Mouse (Mus musculus): ENCODE measurements around the gene Tanc2. TPM values are rescaled to one million over a fixed set of nuclear protein-coding genes. Genes with fewer than 3 reads are reported as not detected.
A peak's percentile ranks its signal among the peaks of the same experiment; 100 is the strongest.

The Tanc2 gene
- polyA plus RNA-seq, 2 experiments: 11.2 to 13.0 TPM

GRCm38 (mm10) chr11:105952111-105952510 lies 362.3 kb downstream of the Tanc2 start:
- no peak overlapping the region for H3K4me2 ChIP-seq (replicated peaks; ENCODE audit: low read depth, low read length, severe bottlenecking)
- H3K9ac ChIP-seq (ENCODE audit: low read depth, low read length, severe bottlenecking): no peak overlapping the region
- H3K4me1 ChIP-seq (ENCODE audit: control insufficient read depth, insufficient read depth, low read length): peaks cover 3% of the 10 kb centered on the region; the same call in 1 of the 2 replicates
- DNase-seq (ENCODE audit: low spot score) (no peak), ATAC-seq (ENCODE audit: low FRiP score, low read depth) (no peak)
- H3K4me3 ChIP-seq (replicated peaks; ENCODE audit: low read length): no peak overlapping the region
- no peaks in the 10 kb centered on the region for H3K9me3 ChIP-seq (ENCODE audit: control insufficient read depth, low read length)
- H3K36me3 ChIP-seq (ENCODE audit: control insufficient read depth, insufficient read depth, low read length): no peaks in the 10 kb centered on the region
- 87% methylated on average over 9 of the region's 9 CpGs for WGBS
- no peak overlapping the region for H3K27ac ChIP-seq (replicated peaks; ENCODE audit: low read depth, low read length)
- no peaks in the 10 kb centered on the region for H3K27me3 ChIP-seq (ENCODE audit: control insufficient read depth, insufficient read depth, low read length)
- no peak for TF ChIP-seq POLR2A (IDR thresholded peaks at IDR 0.05; ENCODE audit: borderline replicate concordance, extremely low read depth, insufficient read depth, insufficient read length)

GRCm38 (mm10) chr11:105952911-105953386 lies 363.2 kb downstream of the Tanc2 start, which contains the start of gene Cyb561:
TSS of gene Cyb561 (minus strand) at chr11:105953336.
- Histone ChIP-seq H3K4me2 (replicated peaks; ENCODE audit: low read depth, low read length, severe bottlenecking) (no peak within 1 kb of the TSS), H3K4me1 (ENCODE audit: control insufficient read depth, insufficient read depth, low read length) (peaks cover 3% of the 10 kb centered on the region; the same call in 1 of the 2 replicates), H3K9me3 (ENCODE audit: control insufficient read depth, low read length) (no peaks in the 10 kb centered on the region), H3K27ac (replicated peaks; ENCODE audit: low read depth, low read length) (no peak within 1 kb of the TSS), H3K4me3 (replicated peaks; ENCODE audit: low read length) (no peak within 1 kb of the TSS), H3K9ac (ENCODE audit: low read depth, low read length, severe bottlenecking) (no peak within 1 kb of the TSS), H3K27me3 (ENCODE audit: control insufficient read depth, insufficient read depth, low read length) (no peaks in the 10 kb centered on the region), H3K36me3 (ENCODE audit: control insufficient read depth, insufficient read depth, low read length) (no peaks in the 10 kb centered on the region)
- DNase-seq (ENCODE audit: low spot score): no peak
- no peak for ATAC-seq (ENCODE audit: low FRiP score, low read depth)
- no peak for TF ChIP-seq POLR2A (IDR thresholded peaks at IDR 0.05; ENCODE audit: borderline replicate concordance, extremely low read depth, insufficient read depth, insufficient read length)
- WGBS: 72% methylated on average over 12 of the region's 12 CpGs

- H3K27me3 ChIP-seq (ENCODE audit: control insufficient read depth, insufficient read depth, low read length): no peaks in the 10 kb centered on the region
- H3K36me3 ChIP-seq (ENCODE audit: control insufficient read depth, insufficient read depth, low read length): no peaks in the 10 kb centered on the region
- H3K4me3 ChIP-seq (replicated peaks; ENCODE audit: low read length): no peak overlapping the region
- ATAC-seq (ENCODE audit: low FRiP score, low read depth) (no peak), DNase-seq (ENCODE audit: low spot score) (peak; percentile 31)
- H3K27ac ChIP-seq (replicated peaks; ENCODE audit: low read depth, low read length): no peak overlapping the region
- H3K9ac ChIP-seq (ENCODE audit: low read depth, low read length, severe bottlenecking): no peak overlapping the region
- WGBS: 60% methylated on average over 6 of the region's 6 CpGs
- no peaks in the 10 kb centered on the region for H3K9me3 ChIP-seq (ENCODE audit: control insufficient read depth, low read length)
- H3K4me2 ChIP-seq (replicated peaks; ENCODE audit: low read depth, low read length, severe bottlenecking): no peak overlapping the region
- H3K4me1 ChIP-seq (ENCODE audit: control insufficient read depth, insufficient read depth, low read length): peaks cover 3% of the 10 kb centered on the region; the same call in 1 of the 2 replicates
- TF ChIP-seq POLR2A (IDR thresholded peaks at IDR 0.05; ENCODE audit: borderline replicate concordance, extremely low read depth, insufficient read depth, insufficient read length): no peak
Observed at GRCm38 (mm10) chr11:105953402-105953801, 363.6 kb downstream of the Tanc2 start.

- Histone ChIP-seq H3K27me3 (ENCODE audit: control insufficient read depth, insufficient read depth, low read length) (no peaks in the 10 kb centered on the region), H3K9me3 (ENCODE audit: control insufficient read depth, low read length) (no peaks in the 10 kb centered on the region), H3K4me2 (replicated peaks; ENCODE audit: low read depth, low read length, severe bottlenecking) (no peak overlapping the region), H3K4me1 (ENCODE audit: control insufficient read depth, insufficient read depth, low read length) (peaks cover 3% of the 10 kb centered on the region; the same call in 1 of the 2 replicates), H3K9ac (ENCODE audit: low read depth, low read length, severe bottlenecking) (no peak overlapping the region), H3K4me3 (replicated peaks; ENCODE audit: low read length) (no peak overlapping the region), H3K36me3 (ENCODE audit: control insufficient read depth, insufficient read depth, low read length) (no peaks in the 10 kb centered on the region), H3K27ac (replicated peaks; ENCODE audit: low read depth, low read length) (no peak overlapping the region)
- DNase-seq (ENCODE audit: low spot score) (no peak), ATAC-seq (ENCODE audit: low FRiP score, low read depth) (no peak)
- TF ChIP-seq POLR2A (IDR thresholded peaks at IDR 0.05; ENCODE audit: borderline replicate concordance, extremely low read depth, insufficient read depth, insufficient read length): no peak
- WGBS: 89% methylated on average over 28 of the region's 28 CpGs
Observed at GRCm38 (mm10) chr11:105955815-105956430, 366.1 kb downstream of the Tanc2 start.

- Histone ChIP-seq H3K9ac (ENCODE audit: low read depth, low read length, severe bottlenecking) (no peak overlapping the region), H3K4me2 (replicated peaks; ENCODE audit: low read depth, low read length, severe bottlenecking) (no peak overlapping the region), H3K27ac (replicated peaks; ENCODE audit: low read depth, low read length) (no peak overlapping the region), H3K36me3 (ENCODE audit: control insufficient read depth, insufficient read depth, low read length) (no peaks in the 10 kb centered on the region), H3K27me3 (ENCODE audit: control insufficient read depth, insufficient read depth, low read length) (no peaks in the 10 kb centered on the region), H3K4me1 (ENCODE audit: control insufficient read depth, insufficient read depth, low read length) (no peaks in the 10 kb centered on the region), H3K4me3 (replicated peaks; ENCODE audit: low read length) (no peak overlapping the region), H3K9me3 (ENCODE audit: control insufficient read depth, low read length) (no peaks in the 10 kb centered on the region)
- WGBS: 65% methylated on average over 6 of the region's 6 CpGs
- no peak for TF ChIP-seq POLR2A (IDR thresholded peaks at IDR 0.05; ENCODE audit: borderline replicate concordance, extremely low read depth, insufficient read depth, insufficient read length)
- ATAC-seq (ENCODE audit: low FRiP score, low read depth) (no peak), DNase-seq (ENCODE audit: low spot score) (no peak)
Observed at GRCm38 (mm10) chr11:105957501-105957900, 367.7 kb downstream of the Tanc2 start.
